Mouse (Mus musculus): Measurements from ENCODE around the gene Sox10.

DNA sequence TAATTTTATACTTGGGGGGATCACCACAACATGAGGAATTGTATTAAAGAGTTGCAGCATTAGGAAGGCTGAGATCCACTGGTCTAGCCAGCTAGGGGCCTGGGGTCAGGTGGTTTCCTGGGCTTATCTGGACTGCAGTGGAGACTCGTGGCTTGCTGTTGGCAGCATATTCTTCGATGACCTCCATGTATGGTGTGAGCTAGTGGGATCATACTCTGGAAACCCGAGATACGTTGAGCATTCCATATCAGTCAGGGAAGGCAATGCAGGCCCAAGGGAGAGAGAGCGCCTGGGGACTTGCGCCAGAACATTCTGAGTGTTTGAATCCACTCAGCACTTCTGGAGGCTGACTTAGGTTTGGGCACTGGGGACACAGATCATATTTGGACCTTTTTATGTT lies 41.3 kb downstream of the Sox10 start:
- no peak for TF ChIP-seq CTCF (IDR thresholded peaks at IDR 0.05; ENCODE audit: low read depth)
- no peak for TF ChIP-seq EP300 (IDR thresholded peaks at IDR 0.05; ENCODE audit: low read depth)
